Mouse (Mus musculus): ENCODE measurements around the gene 4930558K02Rik.

- TF ChIP-seq USF2 (conservative IDR thresholded peaks at IDR 0.05; ENCODE audit: low read depth, low read length) (no peak), PAX5 (IDR thresholded peaks at IDR 0.05; ENCODE audit: low read length) (no peak)
Measured at GRCm38 (mm10) chr1:161907795-161908457, 71.5 kb downstream of the 4930558K02Rik start.
